Mouse (Mus musculus): ENCODE results near the gene Ntn5.

- no peak for TF ChIP-seq POLR2A (IDR thresholded peaks at IDR 0.05; ENCODE audit: low read depth, low read length)
- no peak for TF ChIP-seq USF2 (conservative IDR thresholded peaks at IDR 0.05; ENCODE audit: low read depth, low read length)
- TF ChIP-seq USF1 (IDR thresholded peaks at IDR 0.05; ENCODE audit: low read depth, low read length) = no peak
- TF ChIP-seq CTCF (conservative IDR thresholded peaks at IDR 0.05 in 1 of 2, IDR thresholded peaks at IDR 0.05 in 1 of 2; ENCODE audit: low read depth in 2 of 2, low read length in 2 of 2) = no peak
- TF ChIP-seq ZMIZ1 (IDR thresholded peaks at IDR 0.05; ENCODE audit: low read depth, low read length) = 0 out of 2 replicates have a peak, but pooled peaks have one; percentile 32
- no peak for TF ChIP-seq E2F4 (IDR thresholded peaks at IDR 0.05; ENCODE audit: insufficient replicate concordance, low read depth, low read length)
- TF ChIP-seq POLR2AphosphoS2 (IDR thresholded peaks at IDR 0.05; ENCODE audit: low read depth, low read length) = no peak
Observed at GRCm38 (mm10) chr7:45644872-45645590, 38.8 kb upstream of the Ntn5 start.

Measured in CH12.LX (cell line).